Mouse (Mus musculus) bone marrow macrophage, adult 2 months (primary cell): ENCODE results near the gene Znhit3.

Experiments
- CTCF ChIP-seq: IDR thresholded peaks from 2 replicates; pipeline ENCODE4 v1.5.1; 2012; ENCODE audit warnings: low read depth, mild to moderate bottlenecking, low read length, moderate library complexity
- POLR2A ChIP-seq: IDR thresholded peaks from 2 replicates; pipeline ENCODE4 v1.6.1; 2012; ENCODE audit warnings: mild to moderate bottlenecking, low read depth, low read length, borderline replicate concordance

DNA sequence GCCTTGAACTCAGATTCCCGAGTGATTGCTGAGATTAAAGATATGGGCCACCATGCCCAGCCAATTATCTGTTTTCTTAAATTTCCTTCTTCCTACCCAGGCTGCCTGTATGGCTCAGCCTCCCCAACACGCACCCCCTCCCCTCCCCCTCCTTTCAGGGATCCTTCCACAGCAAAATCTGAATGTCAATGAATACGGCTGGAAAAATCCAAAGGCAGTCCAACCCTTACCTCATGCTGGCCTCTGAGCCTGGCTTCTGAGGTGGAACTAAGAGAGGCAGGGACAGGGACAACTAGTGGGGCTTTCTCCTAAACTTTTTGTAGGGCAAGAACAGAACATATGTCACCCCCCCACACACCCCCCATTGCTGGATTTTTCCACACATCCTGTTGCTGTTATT, 31.9 kb upstream of the Znhit3 start:
- TF ChIP-seq CTCF (no peak), POLR2A (no peak)
